Mouse (Mus musculus) hindbrain, embryonic 13.5 days (tissue): ENCODE results near the gene Pdcd4. TPM values are rescaled to one million over a fixed set of nuclear protein-coding genes. Genes with fewer than 3 reads are reported as not detected.
A peak's percentile ranks its signal among the peaks of the same experiment; 100 is the strongest.

Experiments
- ATAC-seq: fragments of 200-750 bp; cut with Nextera tagmentation; 2 replicates; pipeline ENCODE4 v1.8.0; 2017; ENCODE audit warnings: moderate TSS enrichment; ENCODE audit not compliant: low FRiP score
- H3K27ac ChIP-seq: fragments of 300-500 bp; sonication (generic); 2 replicates; pipeline ENCODE4 v1.5.1; 2015; ENCODE audit warnings: inconsistent platforms, mild to moderate bottlenecking, moderate library complexity
- H3K27me3 ChIP-seq: fragments of 300-500 bp; sonication (generic); 2 replicates; pipeline ENCODE4 v1.6.1; 2015; ENCODE audit warnings: mild to moderate bottlenecking, inconsistent platforms
- H3K36me3 ChIP-seq: fragments of 300-500 bp; sonication (generic); 2 replicates; pipeline ENCODE4 v1.6.1; 2015; ENCODE audit warnings: mild to moderate bottlenecking, inconsistent platforms
- H3K4me1 ChIP-seq: fragments of 300-500 bp; sonication (generic); replicated peaks from 2 replicates; pipeline ENCODE4 v1.6.1; 2015; ENCODE audit warnings: inconsistent platforms
- H3K4me2 ChIP-seq: fragments of 300-500 bp; sonication (generic); 2 replicates; pipeline ENCODE4 v1.6.1; 2015; ENCODE audit warnings: inconsistent platforms, mild to moderate bottlenecking, moderate library complexity
- H3K4me3 ChIP-seq: fragments of 300-500 bp; sonication (generic); 2 replicates; pipeline ENCODE4 v1.5.1; 2015; ENCODE audit warnings: mild to moderate bottlenecking, inconsistent platforms
- H3K9ac ChIP-seq: fragments of 300-500 bp; sonication (generic); 2 replicates; pipeline ENCODE4 v1.6.1; 2015; ENCODE audit warnings: mild to moderate bottlenecking, inconsistent platforms
- H3K9me3 ChIP-seq: fragments of 300-500 bp; sonication (generic); 2 replicates; pipeline ENCODE4 v1.6.1; 2016; ENCODE audit warnings: inconsistent platforms
- WGBS: fragments of 180-500 bp; shearing (Covaris S2); methylation state at CpG from one replicate; pipeline ENCODE4 v1.1.7; 2015; 5-methylcytosine and 5-hydroxymethylcytosine counted together
- polyA plus RNA-seq: library from polyadenylated mRNA; unstranded; fragments of >200 nt; fragmentation: Nextera tagmentation; extraction: Ambion mirVana; gene quantifications from 2 replicates; pipeline ENCODE4 v1.2.1, GENCODE M21; 2015

The Pdcd4 gene
- polyA plus RNA-seq, 1 experiment from 2014 or later, result 82.8 TPM

DNA sequence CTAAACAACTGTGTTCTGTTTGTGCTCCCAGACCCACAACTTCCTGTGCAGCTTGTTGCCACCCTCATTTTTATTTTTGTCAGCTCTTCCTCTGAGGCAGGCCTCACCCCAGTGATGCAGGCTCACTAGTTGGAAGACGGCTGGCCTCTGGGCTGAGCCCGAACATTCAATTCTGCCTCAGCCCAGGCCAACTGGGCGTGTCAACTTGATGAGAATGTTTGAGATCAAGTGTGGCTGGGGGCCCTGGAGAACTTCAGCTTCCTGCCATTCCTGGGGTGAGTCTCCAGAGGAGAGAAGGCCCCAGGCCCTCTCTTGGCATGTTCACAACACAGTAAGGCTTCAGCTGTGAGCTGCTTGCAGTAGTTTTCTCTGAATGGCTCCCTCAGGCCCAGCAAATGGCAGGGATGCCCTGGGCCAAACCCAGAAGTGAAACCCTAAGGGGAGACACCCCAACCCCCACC lies 1.7 kb downstream of the Pdcd4 start:
- 87% methylated on average over 3 of the region's 3 CpGs for WGBS
- Histone ChIP-seq H3K4me2 (no peak overlapping the region), H3K27ac (no peak overlapping the region), H3K9me3 (no peaks in the 10 kb centered on the region), H3K36me3 (no peaks in the 10 kb centered on the region), H3K27me3 (no peaks in the 10 kb centered on the region), H3K4me3 (no peak overlapping the region), H3K9ac (no peak overlapping the region), H3K4me1 (0 out of 2 replicates have a peak, but pooled peaks cover 3% of the 10 kb centered on the region)
- no peak for ATAC-seq

DNA sequence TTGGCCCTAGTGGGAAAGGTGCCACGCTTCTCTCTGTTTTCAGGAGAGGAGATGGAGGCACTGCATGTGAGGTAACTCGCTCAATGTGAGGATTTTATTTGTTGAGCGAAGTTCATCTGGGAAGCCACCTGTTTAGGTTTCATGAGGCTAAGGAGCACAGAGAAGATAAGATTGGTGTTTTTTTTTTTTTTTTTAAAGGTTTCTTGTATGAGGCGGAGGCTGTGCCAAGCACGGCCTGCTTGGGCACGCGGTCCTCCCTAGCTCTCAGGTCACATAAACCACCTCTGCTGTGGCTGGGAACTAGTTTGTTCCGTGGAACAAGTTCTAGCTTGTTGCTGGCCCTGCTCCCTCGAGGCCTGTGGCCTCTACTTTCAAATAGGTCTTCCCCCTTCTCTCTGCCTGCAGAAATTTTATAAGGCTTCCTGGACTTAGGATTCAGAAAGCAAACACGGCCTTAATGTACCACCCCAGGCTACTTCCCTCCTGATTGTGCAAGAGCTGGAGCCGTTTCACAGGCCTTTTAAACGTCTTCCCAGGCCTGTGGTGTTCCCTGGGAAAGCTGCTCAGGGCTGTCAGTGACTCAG lies 2.6 kb downstream of the Pdcd4 start:
- ATAC-seq, result no peak
- WGBS, result 82% methylated on average over 12 of the region's 12 CpGs

DNA sequence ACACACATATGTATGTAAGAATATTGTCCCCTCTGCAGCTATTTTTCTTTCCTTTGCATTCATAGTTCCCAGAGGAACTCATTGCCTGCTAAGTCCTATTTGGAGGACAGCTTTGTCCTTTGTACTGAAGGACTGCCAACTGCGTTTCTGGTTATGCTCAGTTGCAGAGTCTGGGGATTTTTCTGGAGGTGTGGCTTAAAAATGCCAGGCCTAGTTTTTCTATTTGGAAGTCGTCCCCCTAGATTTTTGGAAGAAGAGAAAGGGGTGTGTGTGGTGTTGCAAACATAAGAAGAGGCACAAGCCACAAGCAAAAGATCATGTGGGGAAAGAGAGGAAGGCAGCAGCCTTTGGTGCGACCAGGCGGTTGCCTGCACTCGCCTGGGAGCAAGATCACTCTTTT lies 6.0 kb downstream of the Pdcd4 start:
- no peak overlapping the region for H3K4me3 ChIP-seq
- no peak overlapping the region for H3K4me2 ChIP-seq
- H3K4me1 ChIP-seq, result peaks cover 11% of the 10 kb centered on the region
- H3K36me3 ChIP-seq, result no peaks in the 10 kb centered on the region
- no peak overlapping the region for H3K9ac ChIP-seq
- H3K27me3 ChIP-seq, result no peaks in the 10 kb centered on the region
- no peak overlapping the region for H3K27ac ChIP-seq
- H3K9me3 ChIP-seq, result no peaks in the 10 kb centered on the region
- 84% methylated on average over 5 of the region's 5 CpGs for WGBS
- no peak for ATAC-seq

More for the DNA sequence above, 2.6 kb downstream of the Pdcd4 start:
- Histone ChIP-seq H3K27ac (no peak overlapping the region), H3K36me3 (no peaks in the 10 kb centered on the region), H3K27me3 (no peaks in the 10 kb centered on the region), H3K4me1 (0 out of 2 replicates have a peak, but pooled peaks cover 3% of the 10 kb centered on the region), H3K9ac (no peak overlapping the region), H3K4me3 (no peak overlapping the region), H3K9me3 (no peaks in the 10 kb centered on the region), H3K4me2 (no peak overlapping the region)

DNA sequence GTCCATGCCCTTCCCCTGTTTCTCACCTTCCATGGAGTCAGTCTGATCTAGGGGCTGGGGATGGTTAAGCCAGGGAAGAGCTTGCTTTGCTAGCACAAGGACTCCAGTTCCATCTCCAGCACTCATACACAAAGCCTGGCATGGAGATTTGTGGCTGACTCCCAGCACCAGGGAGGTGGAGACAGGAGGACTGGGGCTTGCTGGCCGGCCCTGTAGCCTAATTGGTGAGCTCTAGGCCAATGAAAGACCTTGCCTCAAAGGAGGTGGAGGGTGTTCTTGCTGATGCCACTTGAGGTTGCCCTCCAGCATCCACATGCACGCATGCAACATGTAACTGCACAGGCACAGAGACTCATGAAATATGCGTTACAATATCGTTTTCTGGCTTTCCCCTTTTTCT lies 6.5 kb downstream of the Pdcd4 start:
- Histone ChIP-seq H3K36me3 (no peaks in the 10 kb centered on the region), H3K27ac (no peak overlapping the region), H3K27me3 (no peaks in the 10 kb centered on the region), H3K4me1 (peaks cover 11% of the 10 kb centered on the region), H3K4me2 (no peak overlapping the region), H3K4me3 (no peak overlapping the region), H3K9me3 (no peaks in the 10 kb centered on the region), H3K9ac (no peak overlapping the region)
- no peak for ATAC-seq
- WGBS, result 75% methylated on average over 4 of the region's 4 CpGs

DNA sequence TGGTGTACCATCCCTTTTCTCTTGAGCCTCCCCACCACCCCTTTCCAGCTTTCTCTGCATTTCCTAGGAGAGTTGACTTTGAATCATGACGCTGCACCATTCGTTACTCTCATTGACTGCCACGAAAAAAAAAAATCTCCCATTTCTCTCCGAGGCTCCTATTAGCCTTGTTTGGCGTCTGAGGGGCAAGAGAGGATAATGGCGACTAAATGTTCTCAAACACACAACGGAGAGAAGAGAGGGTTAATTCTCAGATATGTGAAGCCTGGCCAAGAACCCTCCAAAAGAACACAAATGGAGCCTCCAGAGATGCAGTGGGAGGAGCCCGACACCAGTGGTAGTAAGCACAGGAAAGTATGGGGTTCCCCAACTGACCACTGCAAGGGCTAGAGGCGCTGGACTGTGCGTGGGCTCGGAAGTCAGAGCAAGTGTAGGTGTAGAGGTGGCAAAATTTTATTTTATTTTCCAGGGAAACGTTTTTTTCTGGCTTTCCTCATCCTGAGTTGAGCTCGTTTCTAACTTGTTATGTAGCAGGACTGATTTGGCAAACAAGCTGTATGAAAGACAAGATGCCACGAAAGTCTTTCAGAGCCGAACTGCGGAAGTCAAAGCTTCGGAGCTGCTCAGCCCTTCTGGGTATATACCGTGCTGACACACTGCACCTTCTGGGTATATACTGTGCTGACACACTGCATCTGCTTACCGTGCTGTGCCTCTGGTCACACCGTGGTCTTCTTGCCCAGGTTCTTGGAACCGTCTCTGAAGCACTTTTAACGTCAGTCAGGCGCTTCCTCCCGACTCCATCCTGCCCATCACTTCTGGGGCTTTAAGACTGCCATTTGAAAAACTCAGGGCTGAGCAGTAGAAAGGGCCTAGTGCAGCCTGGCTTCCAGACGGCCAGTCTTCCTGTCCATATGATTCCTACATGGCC lies 7.2 kb downstream of the Pdcd4 start:
- WGBS, result 86% methylated on average over 25 of the region's 25 CpGs
- H3K9me3 ChIP-seq, result no peaks in the 10 kb centered on the region
- H3K36me3 ChIP-seq, result no peaks in the 10 kb centered on the region
- H3K27ac ChIP-seq, result no peak overlapping the region
- H3K4me2 ChIP-seq, result no peak overlapping the region
- H3K4me3 ChIP-seq, result no peak overlapping the region
- no peak overlapping the region for H3K9ac ChIP-seq
- no peak for ATAC-seq
- peaks cover 8% of the 10 kb centered on the region for H3K4me1 ChIP-seq
- no peaks in the 10 kb centered on the region for H3K27me3 ChIP-seq

DNA sequence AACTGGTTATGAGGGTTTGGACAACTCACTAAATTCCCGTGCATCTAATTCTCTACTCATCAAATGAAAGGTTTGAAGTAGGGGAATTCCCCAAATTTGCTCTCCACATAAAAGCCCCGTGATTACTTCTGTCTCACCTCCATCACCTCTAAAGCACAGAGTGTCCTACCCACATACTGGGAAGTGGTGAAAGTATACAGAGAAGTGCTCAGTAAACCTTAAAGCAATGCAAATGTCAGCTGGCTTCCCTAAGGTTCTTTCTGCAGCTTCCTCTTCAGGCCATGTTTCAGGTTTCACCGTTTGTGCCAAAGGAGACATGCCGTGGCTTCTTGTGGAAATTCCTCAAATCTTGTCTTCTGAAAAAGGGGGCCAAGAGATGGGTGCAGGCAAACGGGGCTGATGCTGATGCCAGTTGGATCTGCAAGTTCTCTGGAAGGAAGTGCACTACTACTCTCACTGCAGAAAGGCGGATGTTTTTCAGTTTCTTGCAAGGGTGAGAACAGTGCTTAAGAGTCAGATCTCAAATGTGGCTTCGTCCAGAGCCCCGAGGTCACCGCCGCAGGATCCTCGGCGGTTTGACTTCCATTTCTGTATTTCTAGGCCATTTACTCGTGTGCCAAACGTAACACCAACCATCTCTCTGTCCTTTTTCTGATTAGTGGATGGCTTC lies 8.0 kb downstream of the Pdcd4 start:
- Histone ChIP-seq H3K4me2 (no peak overlapping the region), H3K9me3 (no peaks in the 10 kb centered on the region), H3K36me3 (no peaks in the 10 kb centered on the region), H3K27ac (no peak overlapping the region), H3K27me3 (no peaks in the 10 kb centered on the region), H3K4me1 (peaks cover 15% of the 10 kb centered on the region), H3K4me3 (no peak overlapping the region), H3K9ac (no peak overlapping the region)
- 88% methylated on average over 14 of the region's 14 CpGs for WGBS
- no peak for ATAC-seq

DNA sequence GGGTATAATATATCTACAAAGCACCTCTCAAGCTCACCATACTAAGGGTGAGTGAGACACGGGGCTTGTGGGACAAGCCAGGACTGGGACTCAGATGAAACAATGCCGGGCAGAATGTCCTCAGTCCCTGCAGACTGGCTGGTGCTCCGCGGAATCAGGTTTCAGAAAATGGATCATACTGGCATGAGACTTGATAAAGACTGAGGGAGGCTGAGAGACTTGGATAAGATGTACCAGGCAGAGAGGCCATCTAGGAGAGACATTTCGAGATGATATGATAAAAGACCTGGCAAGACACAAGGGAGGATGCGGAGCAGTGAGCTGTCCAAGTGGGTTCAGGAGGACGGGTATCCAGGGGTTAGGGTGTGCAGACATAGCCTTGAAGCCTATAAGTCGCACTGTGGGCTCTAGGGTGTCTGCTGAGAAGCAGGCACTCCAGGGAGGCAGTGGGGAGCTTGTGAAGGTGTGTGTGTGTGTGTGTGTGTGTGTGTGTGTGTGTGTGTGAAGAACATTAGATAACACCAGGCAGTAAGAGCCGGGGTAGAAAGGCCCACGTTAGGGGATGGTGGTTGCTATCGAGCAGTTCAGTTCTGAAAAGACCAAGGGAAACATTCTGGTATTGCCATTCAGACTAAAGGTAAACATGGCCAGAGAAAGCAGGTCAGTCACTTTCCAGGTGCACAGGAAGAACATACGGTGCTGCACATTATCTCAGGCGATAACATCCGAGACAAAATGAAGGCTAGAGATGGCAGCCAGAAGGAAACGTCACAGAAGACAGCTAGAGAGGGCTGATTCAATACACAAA lies 10.1 kb downstream of the Pdcd4 start:
- peak overlapping the region; percentile 93 for H3K9ac ChIP-seq
- H3K27ac ChIP-seq, result peak overlapping the region; percentile 94
- WGBS, result 61% methylated on average over 15 of the region's 15 CpGs
- H3K4me3 ChIP-seq, result peak overlapping the region; percentile 96
- H3K9me3 ChIP-seq, result no peaks in the 10 kb centered on the region
- H3K36me3 ChIP-seq, result no peaks in the 10 kb centered on the region
- ATAC-seq, result no peak
- peak overlapping the region; percentile 68 for H3K4me2 ChIP-seq
- H3K4me1 ChIP-seq, result peaks cover 23% of the 10 kb centered on the region
- H3K27me3 ChIP-seq, result no peaks in the 10 kb centered on the region

DNA sequence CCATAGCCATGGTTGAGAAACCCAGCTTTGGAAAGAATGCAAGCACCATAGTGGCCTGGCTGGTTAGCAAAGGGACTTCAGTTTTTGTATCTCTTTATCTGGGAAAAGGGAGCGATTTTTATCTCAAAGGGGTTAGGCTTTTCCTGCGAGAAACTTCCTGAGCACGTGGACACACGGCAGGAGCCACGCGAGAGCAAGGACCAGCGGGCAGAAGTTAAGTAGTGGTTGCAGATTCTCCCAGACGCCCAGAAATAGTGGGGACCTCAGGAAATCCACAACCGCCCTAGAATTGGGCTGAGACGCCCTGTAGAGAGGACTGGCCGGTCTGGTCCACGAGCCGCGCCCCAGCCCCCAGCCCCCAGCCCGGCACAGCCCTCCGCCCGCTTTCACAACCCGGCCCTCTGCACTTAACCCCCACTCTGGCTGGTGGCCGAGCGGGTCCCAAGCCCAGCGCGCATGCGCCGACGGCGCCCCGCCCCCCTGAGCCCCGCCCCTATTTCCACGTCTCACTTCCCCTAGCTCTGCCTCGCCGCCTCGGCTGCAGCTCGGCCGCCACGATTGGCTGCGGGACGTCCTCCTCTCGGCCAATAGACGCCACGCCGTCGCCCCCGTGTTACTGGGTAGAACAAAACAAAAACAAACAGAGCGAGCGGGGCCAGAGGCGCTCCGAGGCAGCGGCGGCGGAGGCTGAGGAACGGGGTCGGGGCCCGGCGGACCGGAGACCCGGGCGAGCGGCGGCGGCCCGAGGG lies 10.9 kb downstream of the Pdcd4 start:
- Histone ChIP-seq H3K4me2 (peak overlapping the region; percentile 68), H3K9me3 (no peaks in the 10 kb centered on the region), H3K9ac (peak overlapping the region; percentile 93), H3K27me3 (no peaks in the 10 kb centered on the region), H3K27ac (peak overlapping the region; percentile 94), H3K4me3 (peak overlapping the region; percentile 96), H3K4me1 (peaks cover 23% of the 10 kb centered on the region), H3K36me3 (no peaks in the 10 kb centered on the region)
- peak; percentile 98 for ATAC-seq
- under 1% methylated on average over 56 of the region's 61 CpGs for WGBS

DNA sequence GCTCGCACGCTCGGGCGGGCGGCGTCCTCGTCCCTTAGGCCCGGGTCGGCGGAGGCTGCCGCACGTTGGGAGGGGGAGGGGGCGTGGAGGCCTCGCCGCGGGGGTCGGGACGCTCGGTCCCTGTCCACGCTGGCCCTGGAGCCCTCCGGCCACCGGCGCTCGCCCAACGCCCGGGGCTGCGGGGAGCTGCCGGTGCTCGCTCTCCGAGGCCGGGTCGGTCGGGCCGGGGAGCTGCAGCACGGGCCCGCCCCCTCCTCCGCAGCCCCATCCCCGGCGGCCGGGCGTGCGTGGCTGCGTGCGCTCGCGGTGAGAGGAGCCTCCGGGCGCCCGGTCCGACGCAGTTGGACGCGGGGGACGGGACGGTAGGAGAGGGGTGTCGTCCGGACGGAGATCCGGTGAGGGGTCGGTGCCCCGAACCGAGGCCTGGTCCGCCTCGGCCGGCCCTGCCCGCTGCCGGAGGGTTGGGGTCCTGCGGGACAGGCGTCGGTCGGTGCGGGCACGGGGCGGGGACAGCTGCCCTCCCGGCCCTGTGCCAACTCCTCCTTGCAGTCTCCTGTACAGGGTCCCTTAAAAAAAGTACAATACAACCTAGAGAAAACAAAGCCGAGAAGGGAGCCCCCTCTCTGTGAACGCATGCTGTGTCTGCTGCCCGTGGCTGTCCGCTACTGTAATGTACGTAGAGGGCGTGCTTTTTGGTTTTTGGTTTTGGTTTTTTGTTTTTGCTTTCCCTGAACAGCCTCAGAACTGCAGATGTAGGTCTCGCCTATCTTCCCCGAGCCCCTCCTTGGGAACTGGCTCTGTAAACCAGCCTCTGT lies 11.7 kb downstream of the Pdcd4 start:
- peak; percentile 79 for ATAC-seq
- WGBS, result under 1% methylated on average over 65 of the region's 83 CpGs
- peak overlapping the region; percentile 67 for H3K4me2 ChIP-seq
- peak overlapping the region; percentile 94 for H3K27ac ChIP-seq
- H3K4me3 ChIP-seq, result peak overlapping the region; percentile 96
- peak overlapping the region; percentile 93 for H3K9ac ChIP-seq
- no peaks in the 10 kb centered on the region for H3K36me3 ChIP-seq
- H3K27me3 ChIP-seq, result no peaks in the 10 kb centered on the region
- peaks cover 23% of the 10 kb centered on the region for H3K4me1 ChIP-seq
- H3K9me3 ChIP-seq, result no peaks in the 10 kb centered on the region

DNA sequence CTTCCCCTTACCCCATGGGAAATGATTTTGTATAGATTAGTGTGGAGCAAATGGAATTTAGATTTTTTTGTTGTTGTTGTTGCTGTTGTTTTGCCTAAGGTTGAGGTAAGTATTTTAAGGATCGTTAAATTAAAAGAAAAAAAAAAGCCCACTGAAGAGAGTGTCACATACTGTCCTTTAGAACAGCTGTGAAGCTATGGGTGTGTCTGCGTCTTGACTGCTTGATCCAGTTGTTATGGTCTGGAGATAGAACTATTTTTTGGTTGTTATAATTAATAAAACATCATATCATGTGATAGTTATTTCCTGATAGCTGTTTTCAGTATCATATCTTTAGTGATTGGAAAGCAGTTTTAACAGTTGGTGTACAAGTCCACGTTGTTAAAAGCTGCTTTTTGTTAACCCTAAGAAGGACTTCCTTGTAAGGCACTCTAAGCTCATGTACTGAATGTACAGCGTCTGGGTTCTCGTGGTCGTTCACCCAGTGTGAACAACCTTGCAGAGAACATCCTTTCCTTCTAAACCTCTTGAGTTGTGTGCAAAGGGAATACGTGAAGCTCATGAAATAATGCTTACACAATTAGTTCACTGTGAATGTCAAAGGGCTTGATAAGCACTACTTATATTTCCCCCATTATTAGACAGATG lies 12.9 kb downstream of the Pdcd4 start:
- Histone ChIP-seq H3K27me3 (no peaks in the 10 kb centered on the region), H3K27ac (no peak overlapping the region), H3K9me3 (no peaks in the 10 kb centered on the region), H3K4me3 (peak overlapping the region; percentile 96), H3K9ac (peak overlapping the region; percentile 93), H3K4me2 (peak overlapping the region; percentile 67), H3K36me3 (peaks cover 9% of the 10 kb centered on the region), H3K4me1 (peaks cover 23% of the 10 kb centered on the region)
- ATAC-seq, result no peak
- 79% methylated on average over 7 of the region's 7 CpGs for WGBS
